Mouse (Mus musculus) heart, embryonic 10.5 days (tissue): ENCODE results near the gene 1700017N19Rik. TPM values are rescaled to one million over a fixed set of nuclear protein-coding genes. Genes with fewer than 3 reads are reported as not detected.

Experiments used
- DNase-seq: peaks from one replicate; pipeline ENCODE4 v3.0.0-alpha.2; 2017; ENCODE audit warnings: low spot score
- H3K27ac ChIP-seq: fragments of 300-500 bp; sonication (generic); 2 replicates; pipeline ENCODE4 v1.5.1; 2016; ENCODE audit warnings: mild to moderate bottlenecking
- H3K27me3 ChIP-seq: fragments of 300-500 bp; sonication (generic); 2 replicates; pipeline ENCODE4 v1.6.1; 2016; ENCODE audit warnings: mild to moderate bottlenecking; ENCODE audit not compliant: poor library complexity, insufficient read depth, severe bottlenecking
- H3K36me3 ChIP-seq: fragments of 300-500 bp; sonication (generic); 2 replicates; pipeline ENCODE4 v1.6.1; 2016; ENCODE audit warnings: mild to moderate bottlenecking, moderate library complexity
- H3K4me1 ChIP-seq: fragments of 300-500 bp; sonication (generic); 2 replicates; pipeline ENCODE4 v1.6.1; 2016; ENCODE audit warnings: mild to moderate bottlenecking
- H3K4me3 ChIP-seq: fragments of 300-500 bp; sonication (generic); 2 replicates; pipeline ENCODE4 v1.5.1; 2016; ENCODE audit warnings: mild to moderate bottlenecking, moderate library complexity
- H3K9me3 ChIP-seq: fragments of 300-500 bp; sonication (generic); 2 replicates; pipeline ENCODE4 v1.6.1; 2016; ENCODE audit warnings: mild to moderate bottlenecking, moderate library complexity
- WGBS: fragments of 180-500 bp; shearing (Covaris S2); methylation state at CpG from one replicate; pipeline ENCODE4 v1.1.7; 2016; 5-methylcytosine and 5-hydroxymethylcytosine counted together
- polyA plus RNA-seq: library from polyadenylated mRNA; unstranded; fragments of >200 nt; fragmentation: Nextera tagmentation; extraction: Ambion mirVana; gene quantifications from 2 replicates; pipeline ENCODE4 v1.2.1, GENCODE M21; 2016

1700017N19Rik gene
- polyA plus RNA-seq, 1 experiment from 2014 or later = not detected

GRCm38 (mm10) chr10:100604254-100604653 lies 14.0 kb downstream of the 1700017N19Rik start:
- Histone ChIP-seq H3K27me3 (no peaks in the 10 kb centered on the region), H3K4me1 (no peaks in the 10 kb centered on the region), H3K4me3 (no peak overlapping the region), H3K27ac (no peak overlapping the region), H3K9me3 (no peaks in the 10 kb centered on the region), H3K36me3 (no peaks in the 10 kb centered on the region)
- no peak for DNase-seq
- 76% methylated on average over 2 of the region's 2 CpGs for WGBS

DNA sequence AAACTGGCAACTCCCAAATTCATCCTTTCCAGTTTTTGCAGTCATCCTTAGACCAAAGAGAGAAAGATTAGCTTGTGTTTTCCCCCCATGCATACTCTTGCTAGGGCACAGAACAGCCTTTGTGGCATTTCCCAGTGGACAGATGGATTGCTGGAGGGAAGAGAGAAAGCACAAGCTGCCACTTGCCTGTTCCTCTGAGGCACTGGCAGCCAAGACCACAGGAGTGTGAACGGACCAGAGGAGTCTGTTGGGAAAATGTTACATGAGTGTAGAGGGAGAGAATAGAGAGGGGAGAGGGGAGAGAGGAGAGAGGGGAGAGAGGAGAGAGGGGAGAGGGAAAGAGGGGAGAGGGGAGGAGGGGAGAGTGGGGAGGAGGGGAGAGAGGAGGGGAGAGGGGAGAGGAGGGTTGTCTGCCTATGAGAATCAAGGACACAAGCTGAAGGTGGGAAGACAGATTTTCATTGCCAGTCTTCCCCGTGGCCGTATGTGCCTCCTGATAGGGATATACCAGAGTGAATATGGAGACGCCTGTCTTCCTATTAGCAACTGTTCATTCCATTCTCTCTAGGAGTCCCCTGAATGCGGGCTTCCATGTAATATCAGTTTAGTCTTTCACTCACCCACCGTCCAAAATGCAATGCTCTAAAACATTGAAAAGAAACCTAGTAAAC lies 27.1 kb downstream of the 1700017N19Rik start:
- no peaks in the 10 kb centered on the region for H3K9me3 ChIP-seq
- no peak overlapping the region for H3K27ac ChIP-seq
- H3K27me3 ChIP-seq = no peaks in the 10 kb centered on the region
- no peaks in the 10 kb centered on the region for H3K36me3 ChIP-seq
- no peak overlapping the region for H3K4me3 ChIP-seq
- whole genome bisulfite sequencing = 74% methylated on average over 6 of the region's 6 CpGs
- H3K4me1 ChIP-seq = no peaks in the 10 kb centered on the region
- DNase-seq = no peak

DNA sequence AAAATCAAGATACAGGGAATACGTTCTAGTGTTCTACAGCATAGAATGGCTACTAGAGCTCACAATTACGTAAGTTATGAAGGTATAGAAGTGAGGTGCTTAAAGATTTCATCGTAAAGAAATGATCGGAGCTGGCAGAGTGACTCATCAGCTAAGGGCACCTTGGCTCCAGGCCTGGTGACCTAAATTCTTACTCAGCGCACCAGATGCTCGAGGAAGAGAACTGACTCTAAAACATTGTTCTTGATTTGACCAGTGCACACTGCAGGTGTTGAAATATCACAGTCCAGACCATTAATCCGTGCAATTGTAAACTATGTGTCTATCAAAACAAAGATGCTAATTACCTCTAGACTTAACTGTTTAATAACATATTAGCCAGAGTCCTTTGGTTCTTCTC lies 29.2 kb downstream of the 1700017N19Rik start:
- Histone ChIP-seq H3K27ac (no peak overlapping the region), H3K4me1 (no peaks in the 10 kb centered on the region), H3K27me3 (no peaks in the 10 kb centered on the region), H3K4me3 (no peak overlapping the region), H3K9me3 (no peaks in the 10 kb centered on the region), H3K36me3 (no peaks in the 10 kb centered on the region)
- WGBS = 81% methylated on average over 7 of the region's 7 CpGs
- DNase-seq = no peak

DNA sequence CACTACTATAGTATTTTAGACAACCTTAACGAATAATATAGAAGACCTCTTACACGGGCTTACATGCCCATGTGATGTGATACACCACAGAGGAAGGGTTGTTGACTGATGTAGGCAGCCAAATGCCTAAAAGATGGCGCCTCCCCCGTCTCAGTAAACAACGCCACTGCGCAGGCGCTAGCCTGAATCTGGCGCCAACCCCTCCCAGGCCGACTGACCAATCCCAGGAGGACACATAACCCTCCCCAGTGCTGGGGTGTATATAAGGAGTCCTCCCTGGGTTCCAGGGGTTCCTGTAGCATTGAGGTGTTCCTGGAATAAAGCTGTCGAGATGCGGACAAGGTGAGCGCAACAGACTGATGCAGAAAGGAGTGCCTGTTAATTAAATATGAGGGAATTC lies 29.8 kb downstream of the 1700017N19Rik start:
- 90% methylated on average over 12 of the region's 12 CpGs for WGBS
- Histone ChIP-seq H3K4me1 (no peaks in the 10 kb centered on the region), H3K36me3 (no peaks in the 10 kb centered on the region), H3K27me3 (no peaks in the 10 kb centered on the region), H3K27ac (no peak overlapping the region), H3K4me3 (no peak overlapping the region), H3K9me3 (no peaks in the 10 kb centered on the region)
- DNase-seq = no peak

DNA sequence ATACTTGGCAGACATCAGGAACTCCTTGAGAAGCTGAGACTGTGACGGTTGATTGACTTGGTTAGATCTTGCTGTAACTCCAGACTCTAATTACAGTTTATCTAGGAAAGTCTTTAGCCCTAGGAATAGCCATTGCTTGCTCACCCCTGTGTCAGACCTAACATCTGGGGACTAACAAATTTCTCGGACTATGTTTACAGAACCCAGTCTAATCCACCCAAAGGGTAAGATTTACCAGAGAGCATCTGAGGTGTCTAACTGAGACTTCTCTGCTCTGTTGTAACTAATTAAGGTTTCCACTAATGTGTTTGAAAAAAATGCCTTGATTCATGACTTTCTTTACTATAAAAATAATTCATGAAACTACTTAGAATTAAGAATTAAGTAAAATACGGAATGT lies 32.2 kb downstream of the 1700017N19Rik start:
- no peak for DNase-seq
- Histone ChIP-seq H3K27ac (no peak overlapping the region), H3K27me3 (no peaks in the 10 kb centered on the region), H3K4me1 (no peaks in the 10 kb centered on the region), H3K9me3 (no peaks in the 10 kb centered on the region), H3K4me3 (no peak overlapping the region), H3K36me3 (no peaks in the 10 kb centered on the region)
- WGBS = 80% methylated on average over 3 of the region's 3 CpGs

GRCm38 (mm10) chr10:100629762-100630438 lies 39.6 kb downstream of the 1700017N19Rik start:
- H3K36me3 ChIP-seq = no peaks in the 10 kb centered on the region
- no peaks in the 10 kb centered on the region for H3K27me3 ChIP-seq
- DNase-seq = no peak
- no peak overlapping the region for H3K27ac ChIP-seq
- no peaks in the 10 kb centered on the region for H3K4me1 ChIP-seq
- 31% methylated on average over 20 of the region's 20 CpGs for WGBS
- no peaks in the 10 kb centered on the region for H3K9me3 ChIP-seq
- H3K4me3 ChIP-seq = no peak overlapping the region

DNA sequence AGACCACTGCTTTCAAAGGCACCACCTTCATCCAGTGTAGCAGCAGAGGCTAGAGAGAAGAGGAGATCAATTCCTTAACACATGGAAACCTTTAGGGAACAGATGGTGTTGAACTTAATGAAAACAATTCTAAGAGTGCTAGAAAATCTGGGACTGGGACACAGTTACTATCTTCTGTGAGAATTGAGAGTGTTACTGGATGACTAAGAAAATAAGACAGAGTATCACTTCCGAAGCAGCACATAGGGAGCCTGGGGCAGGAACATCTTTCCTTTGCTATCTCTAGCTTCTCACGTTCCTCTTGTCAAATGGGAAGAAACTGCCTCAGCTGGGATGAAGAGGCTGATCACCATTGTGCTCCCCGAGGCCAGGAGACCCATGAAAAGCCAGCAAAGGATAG lies 52.6 kb downstream of the 1700017N19Rik start:
- no peaks in the 10 kb centered on the region for H3K36me3 ChIP-seq
- H3K4me1 ChIP-seq = no peaks in the 10 kb centered on the region
- WGBS = 64% methylated on average over 3 of the region's 3 CpGs
- no peak overlapping the region for H3K27ac ChIP-seq
- no peaks in the 10 kb centered on the region for H3K9me3 ChIP-seq
- no peak overlapping the region for H3K4me3 ChIP-seq
- no peaks in the 10 kb centered on the region for H3K27me3 ChIP-seq
- no peak for DNase-seq

DNA sequence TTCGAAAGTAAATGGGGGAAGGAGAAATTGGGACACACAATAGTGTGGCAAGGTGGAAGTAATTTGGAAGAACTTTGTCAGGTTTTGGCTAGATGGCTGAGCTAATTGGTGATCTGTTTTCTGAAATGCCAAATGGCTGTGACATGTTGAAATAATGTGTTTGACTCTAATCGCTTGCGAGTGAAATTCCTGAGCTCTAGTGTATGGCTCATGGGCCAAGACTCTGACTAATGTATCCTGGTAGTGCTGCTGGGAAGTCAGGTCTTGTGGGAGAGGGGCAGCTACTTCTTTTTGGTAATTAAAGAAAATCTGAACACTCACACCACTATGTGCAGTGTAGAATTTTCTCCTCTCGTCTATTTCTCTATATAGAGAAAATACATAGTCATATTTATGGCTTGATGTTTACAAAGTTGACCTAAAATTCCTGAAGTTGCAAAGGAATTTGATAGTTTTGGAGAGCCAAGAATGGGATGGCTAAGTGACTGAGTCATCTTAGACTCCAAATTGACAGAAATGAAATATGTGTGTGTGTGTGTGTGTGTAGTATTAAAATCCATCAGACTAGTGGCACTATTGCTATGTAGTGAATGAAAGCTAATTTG lies 55.1 kb downstream of the 1700017N19Rik start:
- no peaks in the 10 kb centered on the region for H3K9me3 ChIP-seq
- no peak for DNase-seq
- H3K27me3 ChIP-seq = no peaks in the 10 kb centered on the region
- H3K4me3 ChIP-seq = no peak overlapping the region
- WGBS = 86% methylated on average over 4 of the region's 4 CpGs
- H3K4me1 ChIP-seq = no peaks in the 10 kb centered on the region
- no peak overlapping the region for H3K27ac ChIP-seq
- H3K36me3 ChIP-seq = no peaks in the 10 kb centered on the region

- no peaks in the 10 kb centered on the region for H3K9me3 ChIP-seq
- no peak for DNase-seq
- no peaks in the 10 kb centered on the region for H3K36me3 ChIP-seq
- no peaks in the 10 kb centered on the region for H3K4me1 ChIP-seq
- H3K27me3 ChIP-seq = no peaks in the 10 kb centered on the region
- no peak overlapping the region for H3K27ac ChIP-seq
- no peak overlapping the region for H3K4me3 ChIP-seq
Measured at GRCm38 (mm10) chr10:100654183-100654582, 63.9 kb downstream of the 1700017N19Rik start.

DNA sequence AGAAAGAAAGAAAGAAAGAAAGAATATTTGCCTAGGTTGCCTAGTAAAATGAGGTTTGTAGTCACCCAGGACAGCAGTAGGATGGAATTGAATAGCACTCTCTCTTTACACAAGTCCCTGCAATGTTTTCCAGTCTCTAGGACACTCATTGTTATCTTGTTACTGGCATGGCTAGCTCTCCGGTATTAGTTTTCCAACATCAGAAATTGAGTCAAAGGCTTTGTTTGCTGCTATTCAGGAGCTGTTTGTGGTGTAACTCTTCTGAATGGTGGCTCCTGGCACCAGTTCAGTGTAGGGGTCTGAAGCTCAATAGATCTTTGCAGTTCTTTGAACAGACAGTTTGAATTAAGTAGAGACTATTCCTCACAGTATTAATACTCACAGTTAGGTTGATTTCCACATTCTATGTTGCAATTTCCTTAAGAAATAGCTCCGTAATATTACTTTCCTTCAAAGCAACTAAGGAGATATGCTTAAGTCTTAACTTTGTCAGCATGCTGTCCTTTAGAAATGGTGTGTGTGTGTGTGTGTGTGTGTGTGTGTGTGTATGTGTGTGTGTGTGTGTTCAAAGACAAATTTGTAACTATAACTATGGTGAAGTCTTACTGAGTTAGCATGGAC lies 71.8 kb downstream of the 1700017N19Rik start:
- Histone ChIP-seq H3K4me3 (no peak overlapping the region), H3K4me1 (no peaks in the 10 kb centered on the region), H3K36me3 (no peaks in the 10 kb centered on the region), H3K27me3 (no peaks in the 10 kb centered on the region), H3K9me3 (no peaks in the 10 kb centered on the region), H3K27ac (no peak overlapping the region)
- DNase-seq = no peak
- WGBS = 80% methylated on average over 2 of the region's 2 CpGs

Other genes starting within 250 kb of the 1700017N19Rik start
- gene Gm4302, start 249.6 kb upstream of the 1700017N19Rik start, polyA plus RNA-seq = not detected in 2 replicates
- not detected in 2 replicates for gene Gm4303, start 244.5 kb upstream of the 1700017N19Rik start, polyA plus RNA-seq
- not detected in 2 replicates for gene Gm4305, start 239.4 kb upstream of the 1700017N19Rik start, polyA plus RNA-seq
- not detected in 2 replicates for gene Gm4307, start 229.1 kb upstream of the 1700017N19Rik start, polyA plus RNA-seq
- not detected in 2 replicates for gene Gm4312, start 207.9 kb upstream of the 1700017N19Rik start, polyA plus RNA-seq
- gene Tmtc3, start 103.1 kb upstream of the 1700017N19Rik start, polyA plus RNA-seq = 23.1 and 25.5 TPM in 2 replicates
- gene Cep290, start 102.9 kb upstream of the 1700017N19Rik start, polyA plus RNA-seq = 3.1 and 4.5 TPM in 2 replicates
- 7.9 and 8.6 TPM in 2 replicates for gene 4930430F08Rik, start 61 bp upstream of the 1700017N19Rik start, polyA plus RNA-seq